Mouse (Mus musculus) gastrocnemius, postnatal 25 days (tissue): ENCODE results near the gene Pik3ca. TPM values are rescaled to one million over a fixed set of nuclear protein-coding genes. Genes with fewer than 3 reads are reported as not detected.

Source experiments
- DNase-seq: peaks from one replicate; pipeline ENCODE4 v3.0.0; 2022
- long read RNA-seq, 2 experiments: library from polyadenylated mRNA; stranded (forward); transcript quantifications; one replicate each; pipeline ENCODE4 v2.0.0; 2021
- total RNA-seq, 2 experiments: library from RNA; stranded (reverse); gene quantifications; 1 replicate in 1 of 2; 2 replicates in 1 of 2; pipeline ENCODE4 v1.2.3; 2021

The Pik3ca gene
- total RNA-seq: 10 to 100 TPM; 41.6 to 61.0 TPM
- long read RNA-seq, experiment 1, partial matches to known transcripts: 1 of 25 reads
- long read RNA-seq, experiment 1, other reads (novel, unspliced or antisense): 23 of 25 reads
- long read RNA-seq, experiment 2, partial matches to known transcripts: 2 of 25 reads
- long read RNA-seq, experiment 2, other reads (novel, unspliced or antisense): 23 of 25 reads

DNA sequence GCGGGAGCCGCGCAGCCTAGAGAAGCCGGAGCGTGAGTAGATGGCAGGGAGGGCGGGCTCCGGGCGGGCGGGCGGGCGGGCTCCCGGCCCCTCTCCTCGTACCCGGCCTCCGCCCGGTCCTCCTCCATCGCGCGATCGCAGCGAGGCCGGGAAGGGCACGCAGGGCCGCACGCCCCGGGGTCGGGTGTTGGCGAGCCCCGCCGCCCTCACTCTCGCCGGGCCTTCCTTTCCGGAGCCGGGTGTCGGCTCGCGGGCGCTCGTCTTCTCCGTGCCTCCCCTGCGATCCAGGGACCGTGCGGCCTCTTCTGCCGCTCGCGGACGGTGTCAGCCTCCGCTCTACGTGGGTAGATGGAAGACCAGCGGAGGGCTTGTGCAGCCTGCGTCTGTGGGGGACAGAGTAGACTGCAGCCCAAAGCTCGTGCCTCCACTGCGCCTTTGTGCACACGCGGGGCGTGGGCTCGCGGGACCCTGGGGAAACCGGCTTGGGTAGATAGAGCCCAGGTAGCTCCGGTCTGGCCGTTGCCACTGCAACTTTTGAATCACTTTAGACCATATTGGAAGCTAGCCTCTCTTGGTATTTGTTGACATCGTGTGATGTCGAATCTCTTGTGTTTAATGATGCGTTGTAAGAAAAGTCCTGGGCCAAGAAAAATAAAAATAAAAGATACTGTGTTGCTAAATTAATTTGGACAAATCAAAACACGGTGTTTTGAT lies at the start of gene Pik3ca:
Pik3ca (plus strand) TSS at position 211 of the 714 bp plus-strand sequence.
- DNase-seq: peak; percentile 51

DNA sequence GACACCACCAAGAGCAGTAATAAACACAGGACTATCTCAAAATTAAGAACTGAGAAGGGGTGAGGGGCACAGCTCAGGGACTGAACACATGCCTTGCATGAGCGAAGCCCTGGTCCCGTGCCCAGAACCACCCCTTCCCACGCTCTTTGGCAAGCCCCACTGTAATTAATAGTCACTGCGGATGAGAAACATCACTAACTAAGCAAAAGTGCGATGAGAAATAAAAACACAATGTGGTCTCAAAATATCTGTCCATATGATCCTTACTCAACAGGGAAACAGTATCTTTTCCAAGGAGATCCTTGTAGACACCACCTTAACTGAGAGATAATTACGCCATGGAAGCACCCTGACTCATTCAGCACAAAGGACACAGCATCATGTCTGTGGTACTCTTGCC lies 49.6 kb upstream of the Pik3ca start:
- DNase-seq: no peak

DNA sequence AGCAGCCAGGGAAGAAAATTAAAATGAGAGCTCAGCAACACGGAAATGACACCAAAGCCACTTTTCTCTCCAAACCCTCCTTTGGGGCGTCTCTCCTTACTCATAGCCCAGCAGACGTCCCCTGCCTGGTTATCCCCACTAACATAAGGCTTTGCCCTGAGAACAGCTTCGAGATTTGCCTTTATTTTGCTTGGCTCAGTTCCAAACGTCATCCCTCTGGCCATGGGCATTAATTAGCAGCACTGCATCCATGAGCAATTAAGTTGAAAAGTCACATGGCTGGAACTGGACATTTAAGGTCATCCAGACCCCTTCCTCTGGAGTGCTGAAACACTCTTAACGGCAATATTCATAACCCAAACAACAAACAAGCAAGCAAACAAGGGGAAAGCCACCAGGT lies 36.2 kb upstream of the Pik3ca start:
- DNase-seq: no peak

GRCm38 (mm10) chr3:32364195-32364594 lies 33.3 kb upstream of the Pik3ca start:
- DNase-seq: no peak

- DNase-seq: no peak
Observed at GRCm38 (mm10) chr3:32364841-32365545, 32.5 kb upstream of the Pik3ca start.

GRCm38 (mm10) chr3:32365546-32366245 lies 31.8 kb upstream of the Pik3ca start, which contains the start of gene Zmat3:
Gene Zmat3, minus strand, starts transcription at chr3:32366014.
- DNase-seq: peak; percentile 87

DNA sequence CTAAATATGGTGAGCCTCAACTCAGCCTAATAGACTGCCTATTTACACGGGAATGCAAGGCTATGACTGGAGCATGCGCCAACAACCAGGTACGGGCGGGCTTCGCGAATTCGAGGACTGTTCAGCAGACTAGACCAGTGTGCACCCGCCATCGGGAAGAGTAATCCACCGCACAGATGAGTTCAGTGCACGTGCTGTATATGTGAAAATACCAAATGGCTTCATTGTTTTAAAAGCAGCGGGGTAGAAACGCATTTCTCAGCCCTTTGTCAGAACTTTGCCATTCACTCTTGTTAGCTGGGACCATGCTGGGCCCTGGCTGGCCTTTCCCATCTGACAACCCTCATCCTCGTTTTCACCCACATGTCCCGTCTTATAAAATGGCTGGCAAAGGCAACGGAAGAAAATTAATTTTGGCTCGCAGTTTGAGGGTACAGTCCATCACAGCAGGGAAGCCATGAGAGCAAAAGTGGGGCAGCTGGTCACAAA lies 31.2 kb upstream of the Pik3ca start:
- no peak for DNase-seq

DNA sequence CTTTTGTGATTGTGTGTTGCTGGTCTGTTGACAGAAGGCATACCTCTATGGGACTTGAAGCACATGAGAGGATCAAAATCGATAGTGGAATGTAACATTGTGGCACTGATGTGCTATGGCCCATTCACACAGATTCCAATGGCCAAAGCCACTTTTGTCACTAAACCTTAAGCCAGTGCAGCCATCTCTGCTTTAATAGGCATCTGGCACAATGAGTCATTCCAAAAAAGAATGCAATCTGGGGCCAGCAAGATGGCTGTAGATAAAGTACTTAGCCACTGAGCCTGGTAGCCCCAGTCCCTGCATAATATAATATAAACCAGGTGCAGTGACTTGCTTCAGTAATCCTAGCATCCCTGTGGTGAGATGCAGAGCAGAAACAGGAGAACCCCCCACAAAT lies 30.0 kb upstream of the Pik3ca start:
- no peak for DNase-seq

GRCm38 (mm10) chr3:32371957-32372356 lies 25.5 kb upstream of the Pik3ca start:
- DNase-seq: no peak

DNA sequence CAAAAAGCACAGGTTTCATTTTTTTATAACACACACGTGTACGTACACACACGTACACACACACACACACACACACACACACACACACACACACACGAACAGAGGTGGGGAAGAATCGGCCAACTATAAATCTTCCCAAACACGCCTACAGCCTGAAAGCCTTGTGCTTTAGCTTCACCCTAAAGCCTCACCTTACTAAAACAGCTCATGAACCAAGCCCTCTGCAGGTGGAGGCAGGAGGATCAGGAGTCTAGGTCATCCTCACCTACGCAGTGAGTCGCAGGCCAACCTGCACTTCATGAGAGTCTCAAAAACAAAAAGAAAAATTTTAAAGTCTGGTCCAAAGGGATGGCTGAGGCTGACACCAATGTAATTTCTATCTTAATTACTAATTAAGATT lies 25.0 kb upstream of the Pik3ca start:
- DNase-seq: no peak

DNA sequence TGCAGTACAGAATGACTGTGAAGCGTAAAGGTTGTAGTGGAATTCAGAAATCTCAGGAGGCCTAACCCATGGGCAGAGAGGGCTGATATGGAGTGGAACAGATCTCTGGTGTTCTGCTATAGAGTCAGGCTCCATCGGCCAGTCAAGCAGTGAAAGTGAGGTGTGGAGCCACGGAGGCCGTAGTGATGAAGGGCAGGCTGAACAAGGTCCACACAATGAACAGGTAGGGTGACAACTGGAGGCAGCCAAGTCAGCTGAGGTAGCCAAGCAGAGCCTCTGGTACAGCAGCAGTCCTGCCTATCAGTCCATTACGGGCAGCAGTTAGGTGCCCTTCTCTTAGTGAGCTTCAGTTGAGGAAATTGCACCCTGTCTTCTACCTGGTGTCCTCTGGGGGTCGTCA lies 24.2 kb upstream of the Pik3ca start:
- no peak for DNase-seq

DNA sequence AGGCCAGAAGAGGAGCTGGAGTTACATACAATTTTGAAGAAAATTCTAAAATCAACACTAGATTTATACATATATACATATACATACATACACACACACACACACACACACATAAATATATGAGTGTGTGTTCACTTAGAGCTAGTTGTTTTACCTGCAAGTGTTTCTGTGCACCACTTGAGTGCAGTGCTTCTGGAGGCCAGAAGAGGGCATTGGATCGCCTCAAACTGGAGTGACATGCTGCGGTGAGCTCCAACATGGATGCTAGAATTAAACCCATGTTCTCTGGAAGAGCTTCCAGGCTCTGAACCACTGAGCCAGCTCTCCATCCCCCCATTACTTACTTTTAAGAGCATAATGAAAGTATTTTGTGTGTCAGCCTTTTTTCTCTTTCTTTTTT lies 17.6 kb upstream of the Pik3ca start:
- no peak for DNase-seq

GRCm38 (mm10) chr3:32381556-32381955 lies 15.9 kb upstream of the Pik3ca start:
- DNase-seq: no peak

DNA sequence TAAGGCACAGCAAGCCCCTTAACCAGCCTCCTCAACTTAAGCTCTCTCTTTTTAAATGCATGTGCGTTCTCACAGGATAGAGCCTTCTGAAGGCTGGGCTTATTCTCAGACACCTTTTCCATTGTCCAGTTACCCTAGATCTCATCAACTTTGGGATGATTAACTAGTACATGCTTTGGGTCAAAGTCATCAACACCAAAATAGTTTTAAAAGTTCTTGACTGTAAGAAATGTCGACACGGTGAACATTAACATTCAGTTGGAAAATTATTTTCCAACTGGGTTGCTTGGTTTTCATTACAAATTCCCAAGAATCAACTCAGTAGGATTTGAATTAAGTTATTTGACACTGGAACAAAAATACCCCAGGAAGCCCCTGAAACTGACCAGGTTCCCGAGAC lies 4.6 kb upstream of the Pik3ca start:
- no peak for DNase-seq

GRCm38 (mm10) chr3:32393986-32394385 lies 3.5 kb upstream of the Pik3ca start:
- DNase-seq: no peak

DNA sequence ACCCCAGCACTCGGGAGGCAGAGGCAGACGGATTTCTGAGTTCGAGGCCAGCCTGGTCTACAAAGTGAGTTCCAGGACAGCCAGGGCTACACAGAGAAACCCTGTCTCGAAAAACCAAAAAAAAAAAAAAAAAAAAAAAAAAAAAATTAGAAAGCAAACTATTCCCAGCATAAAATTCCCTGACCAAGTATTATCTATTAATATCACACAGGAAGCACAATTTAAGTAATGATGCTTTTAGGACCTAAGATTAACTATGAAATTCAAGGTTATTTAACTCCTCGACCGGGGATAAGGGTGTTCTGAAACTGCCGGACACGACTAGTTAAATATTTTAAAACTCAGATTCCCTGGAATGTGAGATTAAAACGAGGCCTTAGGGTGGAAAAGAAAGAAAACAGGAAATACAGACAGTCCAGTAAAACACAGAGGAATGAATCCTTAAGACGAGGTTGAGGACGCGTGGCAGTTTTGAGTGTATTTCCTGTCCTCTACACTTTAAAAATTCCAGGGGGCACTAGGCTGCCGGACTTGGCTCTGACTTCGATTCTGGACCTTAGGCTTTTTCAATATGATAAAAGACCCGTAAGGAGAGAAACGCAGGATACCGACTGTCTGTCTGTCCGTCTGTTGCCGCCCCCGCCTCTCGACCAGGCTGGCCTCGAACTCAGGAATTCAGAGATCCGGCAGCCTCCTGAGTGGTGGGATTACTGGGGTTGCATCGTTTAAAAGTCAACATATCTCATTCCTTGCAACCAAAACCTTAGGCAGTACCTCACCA lies 1.5 kb upstream of the Pik3ca start:
- no peak for DNase-seq

- DNase-seq: peak; percentile 98
Observed at GRCm38 (mm10) chr3:32396794-32397460, 544 bp upstream of the Pik3ca start.

DNA sequence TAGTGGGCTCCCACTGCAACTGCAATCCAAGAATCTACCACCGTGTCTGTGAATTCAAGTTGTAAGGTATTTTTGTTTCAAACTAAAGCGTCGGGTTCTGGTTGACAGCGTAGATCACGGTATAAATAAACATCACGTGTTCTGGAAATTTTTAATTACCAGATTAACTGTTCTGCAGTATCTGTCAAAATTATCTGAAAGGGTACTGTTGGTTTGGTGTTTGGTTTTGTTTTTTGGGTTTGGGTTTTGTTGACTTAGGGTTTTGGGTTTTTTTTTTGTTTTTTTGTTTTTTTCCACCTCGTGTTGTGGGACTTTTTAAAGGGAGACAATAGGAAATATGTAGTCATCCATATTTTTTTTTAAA lies 686 bp downstream of the Pik3ca start:
- no peak for DNase-seq

- DNase-seq: no peak
Observed at GRCm38 (mm10) chr3:32398623-32399022, 1.2 kb downstream of the Pik3ca start.

DNA sequence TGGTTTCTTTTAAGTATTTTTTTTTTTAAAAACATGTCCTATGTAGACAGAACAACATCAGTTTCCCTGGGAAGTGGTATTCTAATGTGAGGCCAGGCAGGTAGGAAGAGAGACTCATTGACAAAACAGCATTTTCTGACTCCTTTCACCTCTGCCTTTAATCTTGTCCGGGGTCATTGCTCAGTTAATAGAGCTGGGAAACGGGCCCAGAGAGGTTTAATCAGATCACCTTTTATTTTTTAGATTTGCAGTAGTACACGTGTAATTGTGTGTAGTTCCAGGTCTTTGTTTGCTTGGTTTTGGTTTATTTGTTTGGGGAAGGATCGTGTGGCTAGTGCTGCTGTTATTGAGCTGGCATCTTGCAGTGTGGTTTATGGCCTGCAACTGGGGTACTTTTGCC lies 1.9 kb downstream of the Pik3ca start:
- DNase-seq: no peak

- no peak for DNase-seq
Observed at GRCm38 (mm10) chr3:32399931-32400330, 2.5 kb downstream of the Pik3ca start.
